Mouse (Mus musculus) forebrain, postnatal 0 days (tissue): ENCODE measurements around the gene Trim63. TPM values are rescaled to one million over a fixed set of nuclear protein-coding genes. Genes with fewer than 3 reads are reported as not detected.

Source experiments
- ATAC-seq: fragments of 200-750 bp; cut with Nextera tagmentation; 2 replicates; pipeline ENCODE4 v1.8.0; 2017; ENCODE audit warnings: mild to moderate bottlenecking, moderate library complexity
- DNase-seq: peaks from one replicate; pipeline ENCODE4 v3.0.0-alpha.2; 2015
- H3K27ac ChIP-seq: fragments of 300-500 bp; sonication (generic); 2 replicates; pipeline ENCODE4 v1.5.1; 2014; ENCODE audit warnings: low read depth, mild to moderate bottlenecking, antibody characterized with exemption, low read length, moderate library complexity, mixed read lengths
- H3K27me3 ChIP-seq: fragments of 300-500 bp; sonication (generic); 2 replicates; pipeline ENCODE4 v1.6.1; 2014; ENCODE audit warnings: mild to moderate bottlenecking, low read length, mixed read lengths; ENCODE audit not compliant: insufficient read depth
- H3K36me3 ChIP-seq: fragments of 300-500 bp; sonication (generic); 2 replicates; pipeline ENCODE4 v1.6.1; 2014; ENCODE audit warnings: mild to moderate bottlenecking, moderate library complexity; ENCODE audit not compliant: insufficient read depth
- H3K4me1 ChIP-seq: fragments of 300-500 bp; sonication (generic); 2 replicates; pipeline ENCODE4 v1.6.1; 2014; ENCODE audit warnings: antibody characterized with exemption; ENCODE audit not compliant: insufficient read depth
- H3K4me2 ChIP-seq: fragments of 300-500 bp; sonication (generic); 2 replicates; pipeline ENCODE4 v1.6.1; 2014; ENCODE audit warnings: low read depth, mild to moderate bottlenecking, moderate library complexity
- H3K4me3 ChIP-seq: fragments of 300-500 bp; sonication (generic); 2 replicates; pipeline ENCODE4 v1.5.1; 2014; ENCODE audit warnings: low read depth, low read length, mixed read lengths
- H3K9ac ChIP-seq: fragments of 300-500 bp; sonication (generic); 2 replicates; pipeline ENCODE4 v1.6.1; 2014; ENCODE audit warnings: mild to moderate bottlenecking
- H3K9me3 ChIP-seq: fragments of 300-500 bp; sonication (generic); 2 replicates; pipeline ENCODE4 v1.6.1; 2016; ENCODE audit warnings: low read length
- CTCF ChIP-seq: sonication (generic); IDR thresholded peaks from 2 replicates; pipeline ENCODE4 v1.5.1; 2016; ENCODE audit warnings: antibody characterized with exemption, control low read depth, low read depth
- WGBS: fragments of 180-500 bp; shearing (Covaris S2); extraction: QIAGEN DNeasy Blood & Tissue Kit; methylation state at CpG from one replicate; pipeline ENCODE4 v1.1.7; 2014; 5-methylcytosine and 5-hydroxymethylcytosine counted together
- polyA plus RNA-seq: library from polyadenylated mRNA; unstranded; fragments of >200 nt; fragmentation: Nextera tagmentation; extraction: Ambion mirVana; gene quantifications from 2 replicates; pipeline ENCODE4 v1.2.1, GENCODE M21; 2015
- total RNA-seq: library from RNA; depleted of rRNA; stranded (reverse); fragments of >200 nt; gene quantifications from 2 replicates; pipeline ENCODE4 v1.2.3, GENCODE M21; 2014

The Trim63 gene
- total and polyA plus RNA-seq, 2 experiments from 2014 or later: 0.18 to 1.5 TPM

GRCm38 (mm10) chr4:134356591-134357460 lies 41.9 kb downstream of the Trim63 start:
- WGBS: 22% methylated on average over 22 of the region's 22 CpGs
- ATAC-seq (peak; percentile 72; the same call in 1 of the 2 replicates), DNase-seq (peak; percentile 90)
- peak; percentile 98 for TF ChIP-seq CTCF
- Histone ChIP-seq H3K4me2 (peak overlapping the region; percentile 49), H3K4me3 (peak overlapping the region; percentile 25), H3K9ac (peak overlapping the region; percentile 47), H3K9me3 (no peaks in the 10 kb centered on the region), H3K27me3 (no peaks in the 10 kb centered on the region), H3K4me1 (no peaks in the 10 kb centered on the region), H3K27ac (no peak overlapping the region), H3K36me3 (no peaks in the 10 kb centered on the region)

GRCm38 (mm10) chr4:134357461-134357771 lies 42.5 kb downstream of the Trim63 start:
- no peak overlapping the region for H3K27ac ChIP-seq
- ATAC-seq: peak; percentile 27; the same call in 1 of the 2 replicates
- DNase-seq: peak; percentile 25
- H3K27me3 ChIP-seq: no peaks in the 10 kb centered on the region
- peak overlapping the region; percentile 49 for H3K4me2 ChIP-seq
- no peaks in the 10 kb centered on the region for H3K4me1 ChIP-seq
- TF ChIP-seq CTCF: no peak
- 31% methylated on average over 17 of the region's 17 CpGs for WGBS
- peak overlapping the region; percentile 25 for H3K4me3 ChIP-seq
- H3K9me3 ChIP-seq: no peaks in the 10 kb centered on the region
- H3K36me3 ChIP-seq: no peaks in the 10 kb centered on the region
- H3K9ac ChIP-seq: peak overlapping the region; percentile 47

GRCm38 (mm10) chr4:134359649-134360048 lies 44.7 kb downstream of the Trim63 start:
- H3K9ac ChIP-seq: no peak overlapping the region
- WGBS: 88% methylated on average over 6 of the region's 6 CpGs
- no peak overlapping the region for H3K27ac ChIP-seq
- no peak for TF ChIP-seq CTCF
- H3K4me3 ChIP-seq: no peak overlapping the region
- no peak for DNase-seq
- no peak overlapping the region for H3K4me2 ChIP-seq
- H3K4me1 ChIP-seq: no peaks in the 10 kb centered on the region
- no peaks in the 10 kb centered on the region for H3K27me3 ChIP-seq
- H3K36me3 ChIP-seq: no peaks in the 10 kb centered on the region
- no peaks in the 10 kb centered on the region for H3K9me3 ChIP-seq
- no peak for ATAC-seq

GRCm38 (mm10) chr4:134361215-134361614 lies 46.3 kb downstream of the Trim63 start:
- TF ChIP-seq CTCF: no peak
- Histone ChIP-seq H3K27ac (no peak overlapping the region), H3K36me3 (no peaks in the 10 kb centered on the region), H3K4me3 (no peak overlapping the region), H3K9ac (no peak overlapping the region), H3K27me3 (no peaks in the 10 kb centered on the region), H3K4me1 (no peaks in the 10 kb centered on the region), H3K4me2 (no peak overlapping the region), H3K9me3 (no peaks in the 10 kb centered on the region)
- 47% methylated on average over 5 of the region's 5 CpGs for WGBS
- no peak for ATAC-seq
- no peak for DNase-seq

GRCm38 (mm10) chr4:134362124-134362523 lies 47.2 kb downstream of the Trim63 start:
- H3K27me3 ChIP-seq: no peaks in the 10 kb centered on the region
- no peak for TF ChIP-seq CTCF
- H3K9ac ChIP-seq: no peak overlapping the region
- no peak for ATAC-seq
- no peak overlapping the region for H3K4me3 ChIP-seq
- WGBS: 60% methylated on average over 9 of the region's 9 CpGs
- H3K36me3 ChIP-seq: no peaks in the 10 kb centered on the region
- DNase-seq: no peak
- H3K27ac ChIP-seq: no peak overlapping the region
- no peaks in the 10 kb centered on the region for H3K4me1 ChIP-seq
- no peak overlapping the region for H3K4me2 ChIP-seq
- H3K9me3 ChIP-seq: no peaks in the 10 kb centered on the region

- Histone ChIP-seq H3K4me3 (no peak overlapping the region), H3K4me1 (no peaks in the 10 kb centered on the region), H3K27ac (no peak overlapping the region), H3K27me3 (no peaks in the 10 kb centered on the region), H3K4me2 (no peak overlapping the region), H3K9me3 (no peaks in the 10 kb centered on the region), H3K36me3 (no peaks in the 10 kb centered on the region), H3K9ac (no peak overlapping the region)
- no peak for ATAC-seq
- no peak for TF ChIP-seq CTCF
- no peak for DNase-seq
- WGBS: 23% methylated on average over 9 of the region's 9 CpGs
Observed at GRCm38 (mm10) chr4:134362586-134362985, 47.7 kb downstream of the Trim63 start.

- Histone ChIP-seq H3K4me1 (no peaks in the 10 kb centered on the region), H3K36me3 (no peaks in the 10 kb centered on the region), H3K27me3 (peaks cover 12% of the 10 kb centered on the region), H3K27ac (no peak overlapping the region), H3K4me3 (no peak overlapping the region), H3K9ac (no peak overlapping the region), H3K4me2 (no peak overlapping the region), H3K9me3 (no peaks in the 10 kb centered on the region)
- TF ChIP-seq CTCF: no peak
- 43% methylated on average over 5 of the region's 5 CpGs for WGBS
- DNase-seq: no peak
- no peak for ATAC-seq
Observed at GRCm38 (mm10) chr4:134365280-134365679, 50.4 kb downstream of the Trim63 start.
